Mouse (Mus musculus) liver, embryonic 14.5 days (tissue): ENCODE data around the gene Mctp1.

ENCODE experiments used
- CTCF ChIP-seq: IDR thresholded peaks from 2 replicates; pipeline ENCODE4 v1.5.1; 2016; ENCODE audit warnings: antibody characterized with exemption, low read depth, control low read depth
- EP300 ChIP-seq: IDR thresholded peaks from 2 replicates; pipeline ENCODE4 v1.6.1; 2016; ENCODE audit warnings: antibody characterized with exemption, low read depth

- TF ChIP-seq CTCF (no peak), EP300 (no peak)
Measured at GRCm38 (mm10) chr13:76895770-76896456, 511.6 kb downstream of the Mctp1 start.
